Mouse (Mus musculus): Measurements from ENCODE around the gene Sys1. TPM values are rescaled to one million over a fixed set of nuclear protein-coding genes. Genes with fewer than 3 reads are reported as not detected.

Gene Sys1
- polyA plus RNA-seq, 1 experiment: 105 TPM

GRCm38 (mm10) chr2:164423464-164423863, 33.3 kb upstream of the Sys1 start:
- Histone ChIP-seq H3K4me1 (no peaks in the 10 kb centered on the region), H3K9me3 (no peaks in the 10 kb centered on the region), H3K4me3 (replicated peaks) (no peak overlapping the region), H3K27me3 (replicated peaks) (peaks cover 65% of the 10 kb centered on the region), H3K36me3 (replicated peaks; ENCODE audit: low read length) (no peaks in the 10 kb centered on the region)
- no peak for TF ChIP-seq FLI1 (IDR thresholded peaks at IDR 0.05; ENCODE audit: low read length)
- TF ChIP-seq GATA1 (IDR thresholded peaks at IDR 0.05; ENCODE audit: borderline replicate concordance, low read length): no peak

GRCm38 (mm10) chr2:164424406-164424805, 32.4 kb upstream of the Sys1 start:
- TF ChIP-seq GATA1 (IDR thresholded peaks at IDR 0.05; ENCODE audit: borderline replicate concordance, low read length) (no peak), FLI1 (IDR thresholded peaks at IDR 0.05; ENCODE audit: low read length) (no peak)
- Histone ChIP-seq H3K4me1 (no peaks in the 10 kb centered on the region), H3K27me3 (replicated peaks) (peaks cover 66% of the 10 kb centered on the region), H3K4me3 (replicated peaks) (no peak overlapping the region), H3K36me3 (replicated peaks; ENCODE audit: low read length) (no peaks in the 10 kb centered on the region), H3K9me3 (no peaks in the 10 kb centered on the region)

- Histone ChIP-seq H3K4me3 (replicated peaks) (no peak overlapping the region), H3K27me3 (replicated peaks) (peaks cover 68% of the 10 kb centered on the region), H3K9me3 (no peaks in the 10 kb centered on the region), H3K36me3 (replicated peaks; ENCODE audit: low read length) (no peaks in the 10 kb centered on the region), H3K4me1 (no peaks in the 10 kb centered on the region)
- TF ChIP-seq FLI1 (IDR thresholded peaks at IDR 0.05; ENCODE audit: low read length) (no peak), GATA1 (IDR thresholded peaks at IDR 0.05; ENCODE audit: borderline replicate concordance, low read length) (no peak)
Measured at GRCm38 (mm10) chr2:164425401-164425800, 31.4 kb upstream of the Sys1 start.

- Histone ChIP-seq H3K4me3 (replicated peaks) (no peak overlapping the region), H3K4me1 (0 out of 2 replicates have a peak, but pooled peaks cover 3% of the 10 kb centered on the region), H3K27me3 (replicated peaks) (peaks cover 76% of the 10 kb centered on the region), H3K36me3 (replicated peaks; ENCODE audit: low read length) (no peaks in the 10 kb centered on the region), H3K9me3 (no peaks in the 10 kb centered on the region)
- no peak for TF ChIP-seq GATA1 (IDR thresholded peaks at IDR 0.05; ENCODE audit: borderline replicate concordance, low read length)
- no peak for TF ChIP-seq FLI1 (IDR thresholded peaks at IDR 0.05; ENCODE audit: low read length)
Measured at GRCm38 (mm10) chr2:164426121-164426520, 30.6 kb upstream of the Sys1 start.

DNA sequence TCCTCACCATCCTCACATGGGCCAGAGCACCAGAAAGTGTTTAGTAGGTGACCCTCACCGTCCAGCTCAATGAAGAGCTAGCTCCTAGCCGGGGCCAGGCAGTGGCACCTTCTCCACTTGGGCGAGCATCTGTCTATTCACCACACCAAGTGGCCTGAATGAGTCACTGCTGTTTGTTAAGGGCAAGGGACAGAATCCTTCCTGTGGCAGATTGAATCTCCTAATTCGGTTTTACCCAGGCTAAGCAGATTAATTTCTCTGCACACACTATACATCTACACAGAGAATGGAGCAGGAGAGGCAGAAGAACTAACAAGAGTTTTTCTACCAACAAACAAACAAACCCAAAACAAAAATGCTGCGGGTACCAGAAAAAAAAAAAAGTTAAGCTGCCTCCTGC, 29.8 kb upstream of the Sys1 start:
- Histone ChIP-seq H3K9me3 (no peaks in the 10 kb centered on the region), H3K27me3 (replicated peaks) (peaks cover 76% of the 10 kb centered on the region), H3K36me3 (replicated peaks; ENCODE audit: low read length) (no peaks in the 10 kb centered on the region), H3K4me3 (replicated peaks) (no peak overlapping the region), H3K4me1 (peaks cover 5% of the 10 kb centered on the region)
- no peak for TF ChIP-seq FLI1 (IDR thresholded peaks at IDR 0.05; ENCODE audit: low read length)
- no peak for TF ChIP-seq GATA1 (IDR thresholded peaks at IDR 0.05; ENCODE audit: borderline replicate concordance, low read length)

GRCm38 (mm10) chr2:164428451-164428850, 28.3 kb upstream of the Sys1 start:
- TF ChIP-seq GATA1 (IDR thresholded peaks at IDR 0.05; ENCODE audit: borderline replicate concordance, low read length) (no peak), FLI1 (IDR thresholded peaks at IDR 0.05; ENCODE audit: low read length) (no peak)
- Histone ChIP-seq H3K9me3 (no peaks in the 10 kb centered on the region), H3K36me3 (replicated peaks; ENCODE audit: low read length) (no peaks in the 10 kb centered on the region), H3K4me3 (replicated peaks) (no peak overlapping the region), H3K27me3 (replicated peaks) (peaks cover 79% of the 10 kb centered on the region), H3K4me1 (peaks cover 16% of the 10 kb centered on the region)

DNA sequence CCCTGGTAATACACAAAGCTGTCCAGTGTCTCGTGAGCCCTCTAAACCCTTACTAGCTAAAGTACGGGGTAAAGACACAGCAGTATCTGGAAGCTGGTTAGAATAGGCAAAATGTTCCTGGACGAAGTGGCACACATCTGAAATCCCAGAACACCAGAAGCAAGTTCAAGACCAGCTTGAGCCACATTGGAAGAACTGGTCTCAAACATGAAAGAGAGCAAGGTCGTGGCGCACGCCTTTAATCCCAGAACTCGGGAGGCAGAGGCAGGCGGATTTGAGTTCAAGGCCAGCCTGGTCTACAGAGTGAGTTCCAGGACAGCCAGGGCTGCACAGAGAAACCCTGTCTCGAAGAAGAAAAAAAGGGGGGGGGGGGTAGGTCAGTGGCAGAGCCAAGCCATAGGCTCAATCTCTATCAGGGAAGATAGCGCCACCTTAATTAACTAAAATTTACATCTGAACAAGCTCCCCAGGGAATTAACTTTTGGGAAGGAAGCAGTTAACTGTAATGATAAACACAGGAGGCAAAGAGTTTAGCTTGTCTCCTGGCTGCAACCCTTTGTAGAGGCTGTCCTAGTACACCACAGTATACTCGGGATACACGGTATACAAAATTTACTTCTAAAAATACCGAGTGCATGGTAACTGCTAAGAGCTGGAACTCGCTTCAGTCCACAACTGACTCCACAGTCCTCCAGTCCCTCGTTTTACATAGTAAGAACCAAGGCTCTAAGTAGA, 26.7 kb upstream of the Sys1 start:
- TF ChIP-seq FLI1 (IDR thresholded peaks at IDR 0.05; ENCODE audit: low read length): no peak
- TF ChIP-seq GATA1 (IDR thresholded peaks at IDR 0.05; ENCODE audit: borderline replicate concordance, low read length): no peak

DNA sequence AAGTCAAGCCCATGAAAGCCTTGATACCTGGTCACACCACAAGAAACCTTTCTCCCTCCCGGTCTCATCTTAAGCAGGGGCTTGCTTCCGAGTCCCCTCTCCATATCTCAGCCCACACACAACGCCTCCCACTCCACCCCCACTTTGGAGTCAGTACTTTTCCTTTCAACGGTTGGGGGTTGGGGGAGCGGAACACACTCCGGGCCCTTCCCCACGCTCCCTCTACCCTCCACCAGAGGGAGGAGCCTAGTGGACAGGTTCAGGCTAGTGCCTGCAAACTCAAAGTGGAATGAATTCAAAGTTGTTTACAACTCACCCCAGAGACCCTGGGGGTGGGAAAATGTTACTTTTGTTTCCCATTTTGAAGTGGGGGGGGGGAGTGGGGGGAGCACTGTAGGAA, 26.1 kb upstream of the Sys1 start:
- H3K4me1 ChIP-seq: peaks cover 16% of the 10 kb centered on the region
- no peak overlapping the region for H3K4me3 ChIP-seq (replicated peaks)
- H3K36me3 ChIP-seq (replicated peaks; ENCODE audit: low read length): no peaks in the 10 kb centered on the region
- H3K9me3 ChIP-seq: no peaks in the 10 kb centered on the region
- TF ChIP-seq FLI1 (IDR thresholded peaks at IDR 0.05; ENCODE audit: low read length) (no peak), GATA1 (IDR thresholded peaks at IDR 0.05; ENCODE audit: borderline replicate concordance, low read length) (no peak)
- H3K27me3 ChIP-seq (replicated peaks): peaks cover 93% of the 10 kb centered on the region

More for the DNA sequence above, 26.7 kb upstream of the Sys1 start:
- no peaks in the 10 kb centered on the region for H3K9me3 ChIP-seq
- H3K4me1 ChIP-seq: peaks cover 16% of the 10 kb centered on the region
- H3K4me3 ChIP-seq (replicated peaks): no peak overlapping the region
- no peaks in the 10 kb centered on the region for H3K36me3 ChIP-seq (replicated peaks; ENCODE audit: low read length)
- H3K27me3 ChIP-seq (replicated peaks): peaks cover 90% of the 10 kb centered on the region

GRCm38 (mm10) chr2:164431676-164432465, 24.9 kb upstream of the Sys1 start:
- H3K27me3 ChIP-seq (replicated peaks): peaks cover 92% of the 10 kb centered on the region
- no peak overlapping the region for H3K4me3 ChIP-seq (replicated peaks)
- H3K9me3 ChIP-seq: no peaks in the 10 kb centered on the region
- peaks cover 16% of the 10 kb centered on the region for H3K4me1 ChIP-seq
- no peak for TF ChIP-seq FLI1 (IDR thresholded peaks at IDR 0.05; ENCODE audit: low read length)
- TF ChIP-seq GATA1 (IDR thresholded peaks at IDR 0.05; ENCODE audit: borderline replicate concordance, low read length): no peak
- no peaks in the 10 kb centered on the region for H3K36me3 ChIP-seq (replicated peaks; ENCODE audit: low read length)
